Mouse (Mus musculus): ENCODE measurements around the gene Ccng2.
A peak's percentile ranks its signal among the peaks of the same experiment; 100 is the strongest.

The Ccng2 gene

DNA sequence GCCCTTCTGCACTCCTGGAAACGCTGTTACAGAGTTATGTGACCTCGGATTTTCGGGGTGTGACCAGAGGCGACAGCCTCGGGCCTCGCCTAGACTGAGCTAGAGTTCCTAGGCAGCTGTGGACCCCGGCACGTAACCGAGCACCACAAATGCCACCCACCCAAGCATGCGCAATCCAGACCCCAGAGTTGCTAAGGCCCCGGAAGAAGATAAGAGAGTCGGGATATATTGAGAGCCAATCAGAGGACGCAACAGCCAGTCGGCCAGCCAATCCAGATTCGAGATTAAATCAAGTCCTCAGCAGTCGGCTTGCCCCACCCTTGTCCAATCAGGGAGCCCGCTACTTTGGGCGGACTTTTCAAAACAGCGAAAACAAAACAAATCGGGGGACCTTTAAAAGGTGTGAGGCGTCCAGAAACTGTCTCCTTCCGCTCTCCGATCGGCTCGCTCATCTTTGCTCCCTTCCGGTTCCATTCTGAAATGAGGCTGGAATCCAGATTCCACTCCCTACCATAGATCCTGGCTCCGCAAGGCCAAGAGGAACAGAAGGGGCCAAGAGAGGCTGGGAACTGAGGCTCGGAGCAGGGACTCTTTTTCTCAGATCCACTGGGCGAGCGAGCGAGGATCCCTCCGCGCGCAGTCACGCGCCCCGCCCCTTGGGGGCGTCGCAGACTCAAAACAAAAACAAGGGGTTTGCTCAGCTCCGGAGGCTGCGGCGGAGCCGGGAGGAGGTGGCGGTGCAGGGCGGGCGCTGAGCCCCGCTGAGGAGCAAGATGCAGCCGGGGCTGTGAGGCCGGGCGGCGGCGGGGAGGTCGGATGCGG is at the start of gene Ccng2:
Gene Ccng2 (plus strand): TSS at position 375 of the 822 bp plus-strand sequence.
- peak; percentile 100 for DNase-seq (ENCODE audit: low read depth, low spot score)

DNA sequence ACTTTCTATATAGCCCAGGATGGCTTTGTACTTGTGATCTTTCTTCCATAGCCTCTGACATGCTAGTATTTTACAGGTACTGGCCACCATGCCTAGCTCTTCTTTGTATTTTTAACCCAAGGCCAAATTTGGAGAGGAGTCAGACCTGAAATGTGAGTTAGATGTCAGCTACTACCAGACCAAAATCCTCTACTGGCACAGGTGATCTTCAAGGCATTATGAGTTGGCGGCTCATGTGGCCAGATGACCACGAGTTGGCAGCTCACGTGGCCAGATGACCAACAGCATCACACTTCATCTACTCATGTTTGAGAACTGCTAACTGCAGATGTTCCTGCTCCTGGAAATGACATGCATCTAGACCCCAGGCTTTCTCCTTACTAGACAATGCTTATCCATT is 48.7 kb upstream of the Ccng2 start:
- no peak for DNase-seq (ENCODE audit: low read depth, low spot score)

DNA sequence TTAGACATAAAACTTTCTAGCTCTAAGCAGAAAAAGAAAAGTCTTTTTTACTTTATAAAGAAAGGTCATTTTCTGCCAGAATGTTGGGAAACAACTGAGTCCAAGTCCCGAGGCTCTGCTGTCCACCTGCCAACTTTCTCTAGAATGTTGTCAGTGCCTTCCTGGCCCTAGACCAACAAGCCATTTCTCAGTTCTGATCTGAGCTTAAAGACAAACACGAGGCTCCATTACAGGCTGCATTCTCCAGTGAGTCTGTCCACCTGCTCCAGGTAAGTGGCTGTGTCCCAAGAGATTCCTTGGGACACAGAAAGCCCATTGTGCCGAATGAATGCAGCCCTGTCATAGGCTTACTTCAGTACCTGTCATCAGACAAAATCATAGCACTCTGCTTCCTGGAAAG is 45.4 kb upstream of the Ccng2 start:
- no peak for DNase-seq (ENCODE audit: low read depth, low spot score)

DNA sequence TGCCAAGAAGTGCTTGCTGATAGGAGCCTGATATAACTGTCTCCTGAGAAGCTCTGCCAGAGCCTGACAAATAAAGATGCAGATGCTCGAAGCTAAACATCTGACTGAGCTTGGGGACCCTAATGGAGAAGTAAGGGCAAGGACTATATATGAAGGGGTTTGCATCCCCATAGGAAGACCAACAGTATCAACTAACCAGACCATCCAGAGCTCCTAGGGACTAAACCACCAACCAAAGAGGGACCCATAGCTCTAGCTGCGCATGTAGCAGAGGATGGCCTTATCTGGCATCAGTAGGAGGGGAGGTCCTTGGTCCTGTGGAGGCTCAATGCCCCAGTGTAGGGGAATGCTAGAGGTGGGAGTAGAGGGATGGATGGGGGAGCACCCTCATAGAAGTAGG is 42.5 kb upstream of the Ccng2 start:
- no peak for DNase-seq (ENCODE audit: low read depth, low spot score)

DNA sequence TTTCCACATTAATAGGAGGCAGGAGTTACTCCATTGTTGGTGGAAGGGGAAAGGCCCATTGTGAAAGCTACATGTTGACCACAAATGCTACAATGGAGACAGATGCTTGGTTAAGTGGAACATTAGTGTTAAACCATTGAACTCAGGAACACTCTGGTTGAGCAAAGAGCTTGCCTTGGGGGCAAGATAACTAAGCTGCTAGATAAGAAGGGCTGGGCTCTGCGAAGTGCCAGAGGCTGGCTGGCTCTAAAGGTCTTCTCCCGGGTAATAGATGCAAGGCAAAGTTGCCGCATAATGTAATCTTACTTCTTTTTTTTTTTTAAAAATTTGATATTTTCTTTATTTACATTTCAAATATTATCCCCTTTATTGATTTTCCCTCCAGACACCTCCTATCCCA is 39.9 kb upstream of the Ccng2 start:
- no peak for DNase-seq (ENCODE audit: low read depth, low spot score)

DNA sequence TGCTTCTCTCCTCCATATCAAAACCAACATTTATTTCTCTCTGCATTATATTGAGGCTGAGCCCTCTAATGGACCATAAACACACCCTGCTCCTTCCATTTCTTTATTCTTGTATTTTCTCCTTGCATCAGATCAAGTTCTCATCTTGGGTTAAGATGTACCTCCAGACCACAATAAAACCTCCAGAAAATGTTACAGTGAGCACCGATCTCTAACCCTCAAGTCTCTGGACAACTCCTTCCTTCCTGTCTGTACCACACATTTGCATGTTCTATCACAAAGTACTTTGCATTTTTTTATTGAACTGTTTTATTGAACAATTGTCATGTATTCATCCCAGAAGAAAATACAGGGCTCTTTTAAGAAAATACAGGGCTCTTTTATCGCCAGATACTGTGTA is 37.5 kb upstream of the Ccng2 start:
- DNase-seq (ENCODE audit: low read depth, low spot score), result no peak

DNA sequence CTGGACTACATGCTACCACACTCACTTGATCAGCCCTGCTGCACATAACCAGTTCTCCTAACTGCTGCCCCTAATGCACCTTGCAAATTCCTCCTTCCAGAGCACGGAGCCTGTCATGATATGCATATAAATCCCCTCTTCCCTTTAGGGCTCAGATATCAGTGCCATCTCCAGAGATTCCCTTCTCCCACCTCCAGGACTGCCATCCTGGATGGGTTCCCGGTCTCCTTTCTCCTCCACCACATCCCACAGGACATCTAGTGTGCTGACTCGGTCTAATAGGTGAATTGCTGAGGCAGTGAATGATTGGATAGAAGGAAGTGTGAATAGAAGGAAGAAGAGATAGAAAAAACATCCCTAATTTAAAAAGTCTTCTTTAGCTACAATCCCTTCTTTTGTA is 35.3 kb upstream of the Ccng2 start:
- DNase-seq (ENCODE audit: low read depth, low spot score), result no peak

DNA sequence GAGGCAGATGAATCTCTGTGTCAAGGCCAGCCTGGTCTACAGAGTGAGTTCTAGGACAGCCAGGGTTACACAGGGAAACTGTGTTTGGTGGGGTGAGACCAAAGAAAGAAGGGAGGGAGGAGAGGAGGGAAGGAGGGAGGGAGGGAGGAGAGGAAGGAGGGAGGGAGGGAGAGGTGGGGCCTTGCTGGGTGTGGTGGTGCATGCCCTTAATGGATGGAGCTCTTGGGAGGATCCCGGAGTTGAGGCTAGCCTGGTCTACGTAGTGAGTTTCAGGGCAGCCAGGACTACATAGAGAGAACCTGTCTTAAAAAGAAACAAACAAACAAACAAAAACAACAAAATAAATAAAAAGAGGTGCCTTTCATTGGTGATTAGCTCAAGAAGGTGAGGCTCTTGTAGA is 34.2 kb upstream of the Ccng2 start:
- DNase-seq (ENCODE audit: low read depth, low spot score), result no peak

DNA sequence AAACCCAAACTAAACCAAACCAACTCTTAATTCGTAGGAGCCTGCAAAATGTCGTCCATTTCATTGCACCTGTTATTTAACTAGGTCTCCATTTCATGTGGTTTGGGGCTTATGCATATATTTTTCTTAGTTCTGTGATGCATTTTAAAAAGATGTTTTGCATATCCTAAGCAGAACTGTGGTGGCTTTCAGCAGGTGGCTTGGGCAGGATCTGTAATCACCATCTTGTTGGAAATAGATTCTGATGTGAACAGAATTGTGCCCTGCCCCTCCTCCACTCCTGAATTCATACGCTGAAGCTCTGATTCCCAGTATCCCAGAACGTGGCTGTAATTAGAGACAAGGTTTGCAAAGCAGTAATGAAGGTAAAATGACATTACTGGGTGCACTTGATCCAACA is 32.9 kb upstream of the Ccng2 start:
- DNase-seq (ENCODE audit: low read depth, low spot score), result no peak

DNA sequence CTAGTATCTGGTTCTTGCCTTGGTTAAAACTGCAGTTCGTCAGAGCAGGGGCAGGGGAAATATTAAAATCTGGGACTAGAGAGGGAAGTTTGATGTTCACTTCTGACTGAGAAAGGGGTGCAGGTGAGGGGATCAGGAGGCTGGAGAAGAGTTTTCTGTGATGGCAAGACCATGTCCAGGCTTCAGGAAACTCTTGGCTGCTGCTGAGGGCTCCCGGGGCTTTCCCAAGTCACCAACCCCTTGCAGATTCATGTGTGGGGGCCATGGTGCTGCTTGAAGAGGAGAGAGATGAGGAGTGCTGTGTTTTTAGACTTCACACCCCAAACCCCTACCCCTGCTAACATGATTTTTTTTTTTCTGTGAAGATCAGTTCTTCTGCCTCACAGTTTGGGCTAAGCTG is 32.5 kb upstream of the Ccng2 start:
- no peak for DNase-seq (ENCODE audit: low read depth, low spot score)

DNA sequence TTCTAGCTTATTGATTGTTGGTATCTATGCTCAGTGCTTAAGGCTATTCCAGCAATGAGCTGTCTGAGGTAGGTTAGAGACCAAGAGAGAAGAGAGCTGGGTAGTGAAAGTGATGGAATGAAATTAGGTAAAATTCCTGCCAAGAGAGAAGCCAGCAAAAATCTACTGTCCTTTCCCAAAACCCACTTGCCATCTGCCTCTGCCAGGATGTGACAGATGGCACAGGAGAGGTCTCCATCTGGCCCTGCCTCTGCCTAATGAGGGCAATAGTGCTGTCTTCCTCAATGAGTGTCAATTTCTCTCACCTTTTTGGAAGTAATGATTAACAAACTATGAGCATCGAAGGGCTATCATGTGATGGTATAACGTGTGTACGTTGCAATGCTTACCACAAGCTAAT is 31.2 kb upstream of the Ccng2 start:
- DNase-seq (ENCODE audit: low read depth, low spot score), result no peak

DNA sequence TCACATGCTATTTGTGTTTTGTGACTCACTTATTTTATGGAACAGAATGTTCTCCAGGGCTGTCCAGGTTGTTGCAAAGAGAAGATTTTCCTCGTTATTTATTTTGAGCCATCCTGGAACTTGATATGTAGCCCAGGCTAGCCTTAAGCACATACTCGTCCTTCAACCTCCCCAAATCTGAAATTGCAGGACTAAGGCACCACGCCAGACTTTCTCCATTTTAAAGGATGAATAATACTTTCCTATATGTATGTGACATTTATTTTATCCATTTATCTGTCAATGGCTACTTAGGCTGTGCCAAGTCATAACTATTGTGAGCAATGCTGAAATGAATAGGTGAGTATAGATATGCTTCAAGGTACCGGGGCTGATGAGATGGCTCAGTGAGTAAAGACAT is 30.5 kb upstream of the Ccng2 start:
- DNase-seq (ENCODE audit: low read depth, low spot score), result no peak

DNA sequence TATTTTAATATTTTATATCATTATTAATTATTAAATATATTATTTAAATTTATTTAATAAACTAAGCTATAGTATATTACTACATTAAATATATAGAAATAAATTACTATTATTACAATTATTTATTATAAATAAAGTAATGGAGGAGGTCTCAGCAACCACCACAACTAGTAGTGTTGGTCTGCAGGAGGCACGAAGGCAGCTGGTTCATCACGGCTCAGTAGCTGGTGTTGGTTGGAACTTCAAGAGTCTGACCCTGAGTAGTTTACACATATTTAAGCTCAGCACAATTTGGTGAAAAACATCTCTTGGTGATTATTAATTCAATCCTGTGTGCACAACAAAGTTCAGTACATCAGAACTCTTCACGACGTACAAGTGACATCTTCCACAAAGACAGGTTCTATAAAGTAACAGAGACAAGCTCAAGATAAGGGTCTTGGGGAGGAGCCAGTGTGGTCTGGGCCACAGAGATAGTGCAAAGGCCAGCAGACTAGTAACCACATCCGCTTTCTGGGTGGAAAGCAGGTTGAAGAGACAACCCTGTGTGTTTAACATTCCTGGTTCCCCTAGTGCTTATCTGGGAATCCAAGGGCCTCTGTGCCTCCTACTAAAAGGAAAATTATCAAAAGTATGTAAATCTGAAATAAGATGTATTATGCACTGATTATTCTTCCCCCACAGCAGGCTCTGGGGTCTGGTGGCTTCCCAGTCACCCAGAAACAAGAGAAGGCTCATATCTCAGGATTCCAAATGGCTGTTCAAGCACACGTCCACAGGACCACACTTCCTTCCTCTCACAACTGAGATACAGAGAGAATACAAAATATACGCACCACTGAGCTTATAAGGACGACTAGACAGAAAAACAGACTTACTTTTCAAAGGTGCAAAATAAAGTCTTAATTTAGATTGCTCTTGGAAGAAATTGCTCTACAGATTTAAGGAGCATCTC is 27.2 kb upstream of the Ccng2 start:
- no peak for DNase-seq (ENCODE audit: low read depth, low spot score)

DNA sequence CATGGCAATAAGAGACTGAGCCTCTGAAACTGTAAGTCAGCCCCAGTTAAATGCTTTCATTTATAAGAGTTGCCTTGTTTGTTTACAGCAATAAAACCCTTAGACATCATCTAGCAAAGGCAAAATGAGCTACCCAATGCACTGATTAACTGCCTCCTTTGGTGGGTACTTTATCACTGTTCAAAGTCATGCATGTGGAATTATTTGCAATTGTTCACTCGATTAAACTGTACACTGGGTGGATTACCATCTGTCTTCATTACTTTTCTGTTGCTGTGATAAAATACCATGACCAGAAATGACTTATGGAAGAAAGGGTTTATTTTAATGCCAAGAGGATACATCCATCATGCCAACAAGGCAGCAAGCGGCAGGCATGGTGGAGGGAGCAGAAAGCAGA is 21.8 kb upstream of the Ccng2 start:
- DNase-seq (ENCODE audit: low read depth, low spot score), result no peak

DNA sequence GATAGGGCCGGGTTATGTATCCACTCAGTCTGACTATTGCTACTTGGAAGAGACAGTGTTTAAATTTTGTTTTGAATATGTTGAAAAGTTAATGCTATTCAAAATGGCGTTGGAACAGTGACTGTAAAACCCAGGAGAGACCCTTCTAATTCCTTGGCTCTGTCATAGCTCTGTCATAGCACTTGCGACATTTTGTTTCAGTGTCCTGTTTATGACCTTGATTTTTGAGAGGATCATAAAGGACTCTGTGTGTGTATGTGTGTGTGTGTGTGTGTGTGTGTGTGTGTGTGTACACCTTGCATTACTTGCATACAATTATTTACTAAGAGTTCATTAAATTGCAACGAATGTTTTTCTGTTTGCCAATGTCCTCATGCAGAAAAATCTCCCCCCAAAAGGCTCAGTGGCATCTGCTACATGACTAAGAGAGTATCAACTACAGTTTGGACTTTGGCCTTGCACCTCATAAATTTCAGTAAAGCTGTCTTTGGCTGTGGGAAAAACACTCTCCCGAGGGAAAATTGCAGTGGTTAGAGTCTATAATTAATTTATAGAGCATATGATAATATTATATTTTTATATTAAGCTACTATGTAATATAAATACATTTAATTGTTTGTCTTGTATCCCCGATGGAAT is 17.0 kb upstream of the Ccng2 start:
- DNase-seq (ENCODE audit: low read depth, low spot score), result no peak

DNA sequence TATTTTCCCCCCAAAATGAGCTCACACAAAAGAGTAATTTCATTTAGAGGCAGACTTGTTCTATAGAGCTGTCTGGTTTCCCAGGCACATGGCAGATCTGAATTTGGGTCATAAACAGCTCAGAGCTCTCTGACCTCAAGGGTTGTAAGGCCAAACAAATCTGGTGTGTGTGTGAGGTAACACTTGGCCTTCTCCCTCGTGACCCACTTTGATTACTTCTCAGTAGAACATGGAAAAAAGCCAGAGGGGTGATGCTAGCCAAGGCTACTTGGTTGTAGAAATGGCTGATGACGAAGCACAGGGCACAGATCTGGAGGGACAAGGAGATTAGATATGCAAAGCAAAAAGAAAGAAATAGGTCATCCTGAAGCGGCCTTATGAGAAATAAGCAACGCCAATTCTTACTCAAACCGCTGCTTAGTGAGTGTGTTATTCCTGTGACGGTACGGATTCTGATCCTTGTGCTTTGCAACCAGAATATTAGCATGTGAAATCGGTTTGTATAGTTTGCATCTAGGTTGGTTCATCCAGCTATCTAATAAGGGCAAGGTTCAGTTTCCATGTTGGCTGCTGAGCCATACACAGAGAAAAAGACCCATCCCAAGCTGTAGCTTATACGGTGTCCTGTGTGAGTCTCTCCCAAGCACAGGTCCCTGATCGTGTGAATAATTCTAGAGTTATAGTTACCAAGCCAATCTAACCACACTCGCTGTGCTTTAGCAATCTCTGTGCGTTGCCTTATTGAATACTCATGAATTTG is 15.9 kb upstream of the Ccng2 start:
- DNase-seq (ENCODE audit: low read depth, low spot score), result no peak

DNA sequence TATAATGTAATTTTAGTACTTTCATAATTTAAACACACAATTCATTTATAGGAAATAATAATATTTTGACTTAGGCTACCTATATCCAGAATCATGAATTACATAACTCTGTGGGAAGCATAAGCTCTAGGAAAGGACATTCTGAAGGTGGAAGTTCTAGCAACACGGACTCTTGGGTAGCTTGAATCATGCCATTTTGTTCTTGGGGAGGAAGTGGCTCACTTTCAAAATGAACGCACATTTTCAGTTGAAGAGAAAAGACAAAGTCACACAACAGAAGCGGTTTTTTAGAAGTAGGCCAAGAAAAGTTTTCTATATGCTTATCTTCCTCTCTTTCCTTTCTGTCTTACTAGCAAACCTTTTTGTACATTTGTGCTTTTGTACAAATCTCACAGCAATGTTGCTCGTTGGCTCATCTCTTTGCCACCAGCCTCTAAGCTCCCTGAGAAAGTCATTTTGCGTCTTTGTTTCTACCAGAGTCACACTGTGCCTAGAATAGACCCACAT is 11.2 kb upstream of the Ccng2 start:
- no peak for DNase-seq (ENCODE audit: low read depth, low spot score)

DNA sequence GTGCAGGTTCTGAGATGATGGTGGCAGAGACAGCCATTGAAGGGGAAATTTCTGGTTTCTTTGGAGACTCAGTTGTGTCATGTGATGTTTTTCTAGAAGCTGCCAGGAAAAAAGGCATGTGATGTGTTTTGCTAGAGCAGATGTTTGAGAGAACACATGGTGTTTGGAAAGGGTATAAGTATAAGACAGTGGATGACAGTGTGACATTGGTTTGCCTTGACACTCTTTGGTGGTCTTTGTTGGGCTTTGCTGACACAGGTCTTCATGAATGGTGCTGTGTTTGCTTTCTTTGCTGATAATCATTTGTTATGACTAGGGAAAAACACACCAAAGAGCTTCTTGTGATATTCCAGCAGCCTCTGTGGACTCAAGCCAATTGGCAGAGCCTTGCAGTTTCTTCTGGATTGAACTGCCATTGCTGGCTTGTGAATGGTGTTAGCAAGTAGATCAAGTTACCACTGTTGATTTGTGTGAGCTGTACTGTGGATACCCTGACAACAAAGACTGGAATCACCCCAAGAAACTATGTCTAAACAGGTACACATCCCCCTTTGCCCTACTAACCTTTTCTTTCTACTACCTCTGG is 10.1 kb upstream of the Ccng2 start:
- DNase-seq (ENCODE audit: low read depth, low spot score), result no peak

DNA sequence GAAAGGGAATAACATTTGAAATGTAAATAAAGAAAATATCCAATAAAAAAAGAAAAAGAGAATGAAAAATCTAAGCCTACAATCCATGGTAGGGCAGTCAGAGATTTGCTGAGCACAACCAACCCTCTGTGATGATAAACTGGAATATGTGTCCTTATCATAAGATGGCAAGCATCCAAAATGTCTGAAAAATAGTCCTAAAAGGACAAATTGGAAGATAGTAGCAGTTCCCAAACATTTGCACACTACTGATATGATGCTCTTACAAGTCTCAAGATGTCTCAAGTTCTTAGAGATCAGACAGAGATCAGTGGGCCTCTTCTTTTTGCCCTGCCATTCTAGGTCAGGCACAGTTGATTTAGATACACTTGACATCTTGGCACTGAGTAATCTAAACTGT is 7.7 kb upstream of the Ccng2 start:
- DNase-seq (ENCODE audit: low read depth, low spot score), result no peak

DNA sequence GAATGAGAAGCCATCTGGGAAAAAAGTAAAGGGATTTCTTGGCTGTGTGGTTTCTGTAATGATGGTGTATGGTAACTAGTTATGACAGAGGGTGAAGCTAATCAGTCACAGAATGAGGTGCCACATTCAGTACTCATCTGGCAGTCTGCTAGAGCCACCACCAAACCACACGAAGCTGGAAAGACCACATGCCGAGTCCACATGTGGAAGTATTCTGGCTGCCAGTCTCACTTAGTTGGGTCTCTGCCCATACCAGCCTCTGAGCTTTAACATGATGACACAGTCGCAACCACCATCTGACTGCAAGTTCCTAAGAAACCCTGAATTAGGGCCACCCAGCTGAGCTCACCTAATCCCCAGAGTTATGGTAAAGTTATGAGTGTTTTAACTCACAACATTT is 6.1 kb upstream of the Ccng2 start:
- DNase-seq (ENCODE audit: low read depth, low spot score), result no peak

DNA sequence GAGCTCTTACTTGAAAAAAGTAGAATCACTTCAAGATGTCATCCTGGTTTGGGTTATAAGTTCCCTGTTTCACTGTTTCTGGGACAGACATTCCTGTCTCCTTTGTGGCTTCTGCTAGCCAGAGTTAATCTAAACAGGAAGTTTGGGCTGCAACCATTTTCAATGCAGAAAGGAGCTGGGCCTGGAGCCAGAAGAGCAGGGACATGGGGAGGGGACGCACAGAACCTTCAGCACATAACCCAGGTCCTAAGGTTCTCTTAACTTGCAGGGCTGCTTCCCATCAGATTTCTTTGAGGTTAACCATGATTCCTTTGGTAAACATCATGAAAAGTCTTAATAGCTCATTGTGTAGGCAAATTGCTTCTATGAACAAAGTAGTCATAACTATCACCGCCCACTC is 4.3 kb upstream of the Ccng2 start:
- no peak for DNase-seq (ENCODE audit: low read depth, low spot score)
